14 mouse cellular contexts compared by ENCODE assay signal in genomic region chr2:77730196-77730595, GRCm38 (mm10).
"Had no signal": no experiment of that assay in that cellular context is flagged by ENCODE, and none has a peak within 500 bp of the region (broad histone marks: within the 10 kb centered on the region; RNA-seq: fewer than 3 reads in every experiment).

No protein-coding gene starts in this region.

- H3K4me3 ChIP-seq: midbrain, embryonic 10.5 days; midbrain, embryonic 12.5 days; midbrain, embryonic 15.5 days; neural tube, embryonic 12.5 days had no signal

- H3K9me3 ChIP-seq: midbrain, embryonic 10.5 days; midbrain, embryonic 12.5 days; midbrain, embryonic 15.5 days; neural tube, embryonic 12.5 days had no signal

- H3K4me2 ChIP-seq: lung, embryonic 14.5 days; midbrain, embryonic 12.5 days; midbrain, embryonic 15.5 days; neural tube, embryonic 12.5 days had no signal

- DNase-seq: lung, adult 18-20 months; lung, embryonic 14.5 days; lung, postnatal 10 days; lung, postnatal 4 days; right cerebral cortex, postnatal 25 days; right cerebral cortex, postnatal 4 days; spleen, adult 18-20 months; thymus, adult 18-20 months; thymus, postnatal 14 days; thymus, postnatal 36 days had no signal

- H3K27ac ChIP-seq: midbrain, embryonic 10.5 days; midbrain, embryonic 12.5 days; midbrain, embryonic 15.5 days; neural tube, embryonic 12.5 days had no signal

- H3K4me1 ChIP-seq: midbrain, embryonic 10.5 days; midbrain, embryonic 12.5 days; midbrain, embryonic 15.5 days; neural tube, embryonic 12.5 days had no signal

- ATAC-seq: midbrain, embryonic 15.5 days had no signal

- H3K36me3 ChIP-seq: midbrain, embryonic 10.5 days; midbrain, embryonic 12.5 days; midbrain, embryonic 15.5 days; neural tube, embryonic 12.5 days had no signal

- H3K27me3 ChIP-seq: midbrain, embryonic 12.5 days; midbrain, embryonic 15.5 days; neural tube, embryonic 12.5 days had no signal

- H3K9ac ChIP-seq: lung, embryonic 14.5 days; midbrain, embryonic 12.5 days; midbrain, embryonic 15.5 days; neural tube, embryonic 12.5 days had no signal
